Mouse (Mus musculus) heart, postnatal 25 days (tissue): ENCODE data around the gene Arl2. TPM values are rescaled to one million over a fixed set of nuclear protein-coding genes. Genes with fewer than 3 reads are reported as not detected.
"Not testable (repeated sequence)": the region's sequence is repeated elsewhere in the genome, so short reads cannot be mapped to it uniquely, and the experiment has no call there.

Source experiments
- DNase-seq: peaks from one replicate; pipeline ENCODE4 v3.0.0; 2022; ENCODE audit warnings: low spot score
- intact Hi-C: fragments of 180-260 bp; cut with DNase I; formaldehyde crosslinking; loops from one replicate; pipeline ENCODE4 v1.15.1; 2025
- total RNA-seq, 2 experiments: library from RNA; stranded (reverse); gene quantifications; 2 replicates each; pipeline ENCODE4 v1.2.3; 2021

Gene Arl2
- 10 to 100 TPM; 54.4 to 58.4 TPM for total RNA-seq

DNA sequence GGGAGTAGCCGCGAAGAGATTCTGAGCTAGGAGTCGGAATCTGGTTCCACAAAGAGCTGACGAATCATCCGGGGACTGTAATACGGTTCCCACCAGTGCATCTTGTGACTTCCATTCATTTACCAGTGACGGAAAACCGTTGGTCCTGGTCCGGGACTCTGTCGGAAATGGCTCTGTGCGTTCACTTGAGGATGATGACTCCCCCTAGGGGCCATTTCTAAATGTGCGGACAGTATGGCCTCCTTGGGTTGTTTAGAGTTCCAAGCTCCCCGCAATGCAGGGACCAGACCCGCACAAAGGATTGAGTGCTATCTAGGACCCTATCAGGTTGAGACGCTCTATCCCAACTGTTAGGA is at the start of gene Arl2:
Arl2 (minus strand) TSS at position 155 of the 356 bp plus-strand sequence.
- intact Hi-C loops = loop anchor here (5.0 kb wide), 1 partner anchor 96 kb away; the partner anchor contains the start of gene Ppp2r5b
- DNase-seq = peak; percentile 26

DNA sequence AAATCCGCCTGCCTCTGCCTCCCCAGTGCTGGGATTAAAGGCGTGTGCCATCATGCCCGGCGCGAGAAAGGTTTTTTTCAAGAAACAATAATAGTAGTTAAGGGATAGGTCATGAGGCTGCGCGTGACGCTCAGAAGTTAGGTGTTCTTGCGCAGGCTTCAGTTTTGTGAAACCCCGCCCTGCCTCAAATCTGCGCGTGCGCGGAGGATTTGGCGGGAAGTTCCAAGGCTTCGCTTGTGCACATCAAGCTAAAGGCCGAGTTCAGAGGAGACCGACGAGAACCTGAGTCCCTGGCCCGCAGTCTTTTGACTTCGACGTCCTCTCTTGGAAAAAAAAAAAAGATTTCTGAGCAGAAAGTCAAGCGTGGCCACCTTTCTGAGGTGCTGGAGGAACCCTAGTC is 42.8 kb upstream of the Arl2 start, which contains the start of gene Majin:
Majin (plus strand) TSS at position 258 of the 400 bp plus-strand sequence.
- DNase-seq = no peak
- intact Hi-C loops = no loop called here

DNA sequence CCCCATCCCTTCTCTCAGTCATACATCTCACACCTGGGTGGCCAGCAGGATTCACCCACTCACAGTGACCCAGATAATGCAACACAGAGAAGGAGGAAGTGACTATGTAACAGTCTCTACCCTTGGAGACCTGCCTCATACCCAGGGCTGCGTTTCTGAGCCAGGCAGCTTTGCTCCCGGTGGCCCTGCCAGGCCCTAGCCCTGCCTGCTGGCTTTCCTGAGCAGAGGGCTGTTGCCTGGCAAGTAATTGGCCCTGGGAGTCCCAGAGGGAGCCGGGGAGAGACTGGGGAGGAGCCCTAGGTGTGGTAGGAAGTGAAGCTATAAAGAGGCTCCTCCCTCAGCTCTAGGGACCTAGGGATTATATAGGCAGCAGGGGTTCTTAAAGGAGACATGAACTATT is 41.2 kb upstream of the Arl2 start:
- DNase-seq = no peak
- intact Hi-C loops = no loop called here

DNA sequence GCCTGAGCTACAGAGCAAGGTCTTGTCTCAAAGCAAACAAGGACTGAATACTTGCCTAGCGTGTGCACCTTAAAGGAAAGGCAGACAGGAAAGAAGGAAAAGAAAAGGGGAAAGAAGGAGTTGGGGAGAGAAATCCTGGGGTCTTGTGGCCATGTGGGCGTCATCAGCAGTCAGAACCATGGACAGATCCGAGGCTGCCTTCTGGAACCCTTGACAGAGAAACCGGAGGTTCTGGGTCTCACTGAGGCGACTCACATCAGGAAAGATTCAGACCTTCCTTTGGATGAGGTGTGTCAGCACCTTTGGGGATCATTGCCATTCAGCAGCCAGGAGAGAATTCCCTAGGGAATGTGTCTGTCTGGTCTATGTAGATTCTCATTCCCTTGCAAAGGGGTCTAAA is 40.3 kb upstream of the Arl2 start:
- DNase-seq = no peak
- intact Hi-C loops = no loop called here

DNA sequence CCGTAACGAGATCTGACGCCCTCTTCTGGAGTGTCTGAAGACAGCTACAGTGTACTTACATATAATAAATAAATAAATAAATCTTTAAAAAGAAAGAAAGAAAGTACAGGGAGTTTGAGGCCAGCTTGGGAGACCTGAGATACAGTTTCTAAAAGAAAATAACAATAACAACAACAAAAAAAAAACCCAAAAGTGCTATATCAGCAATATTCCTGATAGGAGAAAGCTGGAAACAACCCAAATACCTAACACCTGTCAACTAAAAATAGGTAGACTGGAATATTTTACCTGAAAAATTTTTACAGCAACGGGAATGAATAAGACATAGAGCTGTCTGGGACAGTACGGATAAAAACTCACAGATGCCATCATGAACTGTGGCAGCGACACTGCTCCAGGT is 37.4 kb upstream of the Arl2 start:
- no peak for DNase-seq
- intact Hi-C loops = no loop called here

DNA sequence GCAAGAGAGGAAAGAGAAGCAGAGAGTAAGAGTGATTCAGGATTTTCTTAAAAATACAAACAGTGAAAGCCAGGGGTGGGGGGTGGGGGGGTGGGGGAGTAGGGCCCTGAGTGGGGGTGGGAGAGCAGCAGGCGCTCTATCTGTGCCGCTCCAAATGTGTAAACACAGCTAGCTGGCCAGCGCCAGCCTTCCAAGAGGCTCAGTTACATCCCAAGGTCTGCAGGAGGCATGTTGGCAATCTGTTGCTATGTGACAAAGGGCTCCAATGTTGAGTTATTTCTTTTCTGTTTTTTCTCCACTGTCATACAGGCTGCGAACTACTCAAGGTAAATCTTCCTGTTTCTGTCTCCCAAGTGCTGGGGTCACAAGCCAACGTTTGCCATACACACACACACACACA is 33.4 kb upstream of the Arl2 start:
- intact Hi-C loops = no loop called here
- no peak for DNase-seq

DNA sequence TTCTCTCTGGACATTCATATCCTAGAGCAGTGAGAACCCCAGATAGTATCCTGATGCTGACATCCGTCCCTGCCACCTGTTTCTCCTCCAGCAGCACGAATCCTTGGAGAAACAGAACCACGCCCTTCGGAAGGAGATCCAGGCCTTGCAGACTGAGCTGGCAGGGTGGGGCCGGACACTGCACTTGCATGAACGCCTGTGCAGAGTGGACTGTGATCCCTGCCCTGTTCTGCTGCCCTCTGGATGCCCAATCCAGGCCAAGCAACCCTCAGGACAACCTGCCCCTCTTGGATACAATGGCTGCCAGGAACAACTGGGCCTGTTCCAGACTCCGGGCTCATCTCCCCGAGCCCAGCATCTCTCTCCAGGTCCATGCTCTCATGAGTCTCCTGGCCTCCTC is 29.9 kb upstream of the Arl2 start:
- no peak for DNase-seq
- intact Hi-C loops = no loop called here

DNA sequence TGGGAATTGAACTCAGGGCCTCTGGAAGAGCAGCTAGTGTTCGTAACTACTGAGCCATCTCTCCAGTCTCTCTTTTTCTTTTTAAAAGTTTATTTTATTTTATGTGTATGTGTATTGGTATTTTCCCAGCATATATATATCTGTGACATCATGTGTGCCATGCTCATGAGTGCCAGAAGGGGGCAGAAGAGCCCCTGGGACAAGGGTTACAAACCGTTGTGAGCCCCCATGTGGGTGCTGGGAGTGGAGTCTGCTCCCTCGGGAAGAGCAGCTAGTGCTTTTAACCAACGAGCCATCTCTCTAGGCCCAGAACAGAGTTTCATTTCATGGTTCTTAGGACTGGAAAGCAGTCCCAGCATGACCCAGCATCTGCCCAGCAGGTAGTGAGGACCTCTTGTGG is 25.4 kb upstream of the Arl2 start:
- no peak for DNase-seq
- intact Hi-C loops = no loop called here

DNA sequence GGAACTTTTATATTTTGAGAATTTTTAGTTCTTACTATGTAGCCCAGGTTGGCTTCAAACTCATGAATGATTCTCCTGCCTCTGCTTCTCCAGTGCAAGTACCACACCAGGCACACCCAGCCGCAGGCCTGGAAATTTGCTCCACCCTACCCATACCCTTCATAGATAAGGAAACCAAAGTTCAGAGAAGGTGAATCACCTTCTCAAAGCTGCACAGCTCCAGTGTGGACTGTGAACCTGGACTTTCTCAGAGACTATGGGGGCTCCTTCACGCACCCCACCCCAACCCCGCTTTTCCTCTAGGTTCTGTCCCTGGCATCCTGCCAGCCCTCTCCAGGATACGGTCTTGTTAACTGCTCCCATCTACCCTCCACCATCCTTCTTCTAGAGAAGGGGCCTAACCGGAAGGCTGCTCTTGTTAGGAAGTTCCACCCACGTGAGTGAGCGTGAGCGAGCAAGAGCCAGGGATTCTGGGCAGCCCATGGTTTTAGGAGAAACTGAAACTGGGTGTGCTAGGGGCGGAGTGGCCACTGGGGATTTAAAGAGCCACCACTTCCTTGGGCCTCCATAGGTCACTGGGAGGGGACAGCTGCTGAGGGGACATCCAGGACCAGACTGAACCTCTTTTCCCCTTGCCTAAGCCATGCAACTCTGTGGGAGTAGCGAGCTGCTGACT is 22.7 kb upstream of the Arl2 start:
- DNase-seq = peak; percentile 14
- intact Hi-C loops = no loop called here

DNA sequence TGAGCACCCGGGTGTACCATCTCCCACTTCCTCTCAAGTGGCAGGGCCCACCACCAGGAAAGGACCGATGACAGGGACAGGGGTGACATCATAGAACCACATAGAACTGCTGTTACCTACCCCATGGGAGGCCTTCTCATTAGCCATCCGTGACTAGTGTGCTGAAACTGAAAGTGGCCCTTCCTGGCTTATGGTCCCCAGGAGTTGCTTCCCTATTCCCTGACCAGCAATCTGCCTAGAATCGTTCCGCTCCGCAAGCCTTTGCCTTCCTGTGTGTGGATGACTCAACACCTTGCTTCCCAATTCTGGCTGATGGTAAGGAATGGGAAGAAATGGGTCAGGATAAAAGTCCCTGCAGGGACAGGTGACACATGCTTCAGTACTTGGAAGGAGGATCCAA is 15.9 kb upstream of the Arl2 start:
- DNase-seq = no peak
- intact Hi-C loops = no loop called here

DNA sequence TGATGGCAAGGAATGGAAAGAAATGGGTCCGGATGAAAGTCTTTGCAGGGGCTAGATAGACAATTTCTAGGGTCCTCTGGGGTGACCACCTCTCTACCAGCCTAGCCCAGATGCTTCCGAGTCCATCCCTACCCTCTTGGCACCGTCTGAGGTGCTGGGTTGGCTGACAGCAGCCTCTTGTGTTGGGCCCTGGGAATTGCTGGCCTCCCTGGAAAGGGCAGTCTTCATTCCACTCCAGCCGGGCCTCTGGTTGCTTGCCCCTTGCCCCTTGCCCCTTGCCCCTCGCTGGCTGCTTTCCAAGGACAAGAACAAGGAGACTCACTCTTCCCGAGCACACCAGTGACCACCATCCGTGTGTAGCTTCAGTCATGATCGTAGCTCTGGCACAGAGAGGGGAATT is 15.0 kb upstream of the Arl2 start:
- DNase-seq = no peak
- intact Hi-C loops = no loop called here

DNA sequence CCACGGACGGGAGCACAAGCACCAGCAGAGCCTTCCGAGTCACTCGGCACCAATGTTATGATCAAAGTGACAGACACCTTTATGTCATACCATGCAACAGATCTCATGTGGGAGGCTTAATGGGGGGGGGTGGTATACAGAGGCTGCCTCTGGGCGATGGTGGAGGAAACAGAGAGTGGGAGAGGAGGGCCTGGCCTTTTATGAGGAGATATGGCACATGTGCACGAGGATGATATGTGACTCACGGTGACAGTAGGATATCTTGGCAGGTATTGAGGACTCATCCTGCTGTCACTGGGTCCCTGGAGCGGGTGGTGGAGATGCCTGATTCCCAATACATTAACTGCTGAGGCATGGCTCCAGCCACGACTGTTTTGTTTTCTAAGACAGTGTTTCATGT is 13.8 kb upstream of the Arl2 start:
- intact Hi-C loops = no loop called here
- no peak for DNase-seq

DNA sequence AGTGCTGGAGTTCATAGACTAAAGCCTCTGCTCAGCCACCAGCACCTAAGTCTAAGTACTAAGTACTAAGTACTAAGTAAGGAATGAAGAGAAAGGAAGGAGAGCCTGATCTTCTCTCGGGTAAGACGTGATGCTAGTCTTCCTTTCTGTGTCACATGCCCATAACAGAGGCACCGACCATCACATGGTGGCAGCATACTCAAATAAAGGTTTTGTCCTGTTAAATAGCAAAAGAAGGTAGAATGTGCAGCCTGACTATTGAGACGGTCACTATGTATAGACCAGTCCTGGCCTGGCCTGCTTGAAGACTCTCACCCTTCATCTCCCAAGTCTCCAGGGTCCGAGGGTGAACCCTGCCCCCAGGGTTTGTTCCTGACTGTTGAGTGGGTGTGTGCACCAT is 3.5 kb upstream of the Arl2 start:
- intact Hi-C loops = loop anchor here (5.0 kb wide), 1 partner anchor 92 kb away; the partner anchor contains the start of gene Ppp2r5b
- no peak for DNase-seq

DNA sequence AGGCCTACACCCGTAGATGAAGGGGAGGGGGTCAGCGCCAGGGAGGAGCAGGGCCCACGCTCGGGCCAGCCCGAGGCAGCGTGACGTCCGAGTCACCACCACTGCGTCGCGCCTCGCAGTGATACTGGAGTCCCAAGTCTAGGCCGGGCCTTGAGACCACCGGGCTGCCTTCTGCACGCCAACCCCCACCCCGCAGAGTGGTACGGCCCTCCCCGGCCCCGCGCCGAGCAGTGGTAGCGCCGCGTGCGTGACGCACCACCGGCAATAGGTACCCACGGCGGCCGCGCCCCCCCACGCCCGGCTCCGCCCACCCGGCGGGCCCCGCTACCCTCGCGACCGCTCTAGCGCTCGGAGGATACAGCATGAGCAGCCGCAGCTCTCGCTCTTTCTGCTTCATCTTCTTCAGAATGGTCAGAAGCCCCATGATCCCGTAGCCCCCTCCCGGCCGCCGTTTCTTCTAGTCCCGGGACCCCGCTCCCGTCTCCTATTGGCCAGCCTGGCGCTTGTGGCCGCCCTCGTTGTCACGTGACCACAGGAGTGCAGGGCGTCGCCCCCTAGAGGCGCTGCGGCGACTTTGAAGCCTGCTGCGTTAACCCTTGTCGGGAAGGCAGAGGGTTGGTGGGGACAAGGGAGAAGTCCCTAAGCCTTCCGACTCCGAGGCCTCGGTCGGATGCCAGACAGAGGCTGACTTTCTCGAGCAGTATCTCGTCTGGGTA is 512 bp downstream of the Arl2 start, which contains the start of gene Batf2:
Batf2 (plus strand) TSS at position 306 of the 716 bp plus-strand sequence.
- intact Hi-C loops = loop anchor here (5.0 kb wide), 1 partner anchor 96 kb away; the partner anchor contains the start of gene Ppp2r5b
- DNase-seq = peak; percentile 83

DNA sequence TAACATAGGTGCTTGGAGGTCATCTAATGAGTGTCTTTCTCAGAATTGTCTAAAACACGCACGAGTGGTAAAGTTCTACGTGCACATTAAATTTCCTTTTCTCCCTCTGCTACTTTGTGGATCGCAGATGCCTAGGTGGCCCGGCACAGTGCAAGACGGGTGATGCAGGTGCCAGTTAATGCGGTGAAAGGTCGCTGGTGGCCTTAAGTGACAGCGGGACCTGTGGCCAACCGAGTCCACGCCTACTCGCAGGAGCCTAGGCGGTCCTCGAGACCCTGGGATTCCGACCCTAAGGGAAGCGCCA is 1.0 kb downstream of the Arl2 start:
- intact Hi-C loops = loop anchor here (5.0 kb wide), 1 partner anchor 97 kb away; the partner anchor contains the start of gene Ppp2r5b
- DNase-seq = no peak

DNA sequence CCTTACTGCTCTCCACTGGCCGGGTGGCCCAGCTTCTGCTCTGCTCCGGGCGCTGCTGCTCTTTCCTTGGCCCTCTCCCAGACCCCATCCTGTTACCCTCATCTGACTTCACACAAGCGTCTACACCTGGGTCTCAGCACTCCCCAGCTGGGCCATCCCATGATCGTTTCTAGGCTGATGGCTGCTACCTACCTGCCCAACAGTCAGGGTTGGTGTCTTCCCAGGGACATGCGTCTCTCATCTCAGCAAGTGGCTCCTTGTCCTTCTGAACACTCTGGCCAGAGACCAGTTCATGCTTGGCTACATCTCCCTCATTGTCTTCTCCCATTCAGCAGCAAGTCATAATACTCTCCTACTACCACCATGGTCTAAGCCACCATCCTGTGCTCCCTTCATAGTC is 1.6 kb downstream of the Arl2 start:
- DNase-seq = no peak
- intact Hi-C loops = loop anchor here (5.0 kb wide), 1 partner anchor 98 kb away; the partner anchor contains the start of gene Ppp2r5b

DNA sequence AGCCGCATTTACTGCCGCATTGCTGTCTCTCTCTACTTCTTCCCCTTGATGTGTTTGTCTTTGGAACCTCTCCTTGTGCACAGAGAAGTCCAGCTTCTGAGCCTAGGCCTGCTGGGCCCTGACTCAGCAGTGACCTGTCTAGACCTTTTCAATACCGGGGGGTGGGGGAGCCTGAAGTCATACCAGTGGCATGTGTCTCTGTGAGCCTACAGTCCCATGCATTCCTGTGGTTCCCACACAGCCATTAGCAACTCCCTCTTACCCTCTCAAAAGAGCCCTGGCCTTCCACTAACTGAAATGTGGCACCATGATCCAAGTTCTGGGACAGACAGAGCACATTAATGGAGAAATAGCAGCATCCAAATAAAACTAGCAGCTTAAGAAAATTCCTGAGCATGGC is 5.0 kb downstream of the Arl2 start:
- intact Hi-C loops = no loop called here
- no peak for DNase-seq

DNA sequence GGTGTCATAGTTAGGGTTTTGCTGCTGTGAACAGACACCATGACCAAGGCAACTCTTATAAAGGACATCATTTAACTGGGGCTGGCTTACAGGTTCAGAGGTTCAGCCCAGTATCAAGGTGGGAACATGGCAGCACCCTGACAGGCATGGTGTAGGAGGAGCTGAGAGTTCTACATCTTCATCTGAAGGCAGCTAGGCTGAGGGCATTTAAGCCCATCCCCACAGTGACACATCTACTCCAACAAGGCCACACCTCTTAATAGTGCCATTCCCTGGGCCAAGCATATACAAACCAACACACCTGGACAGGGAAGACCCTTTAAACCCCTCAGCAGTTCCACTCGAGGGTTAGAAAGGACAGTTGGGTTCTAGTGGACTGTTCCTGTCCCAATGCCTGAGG is 8.2 kb downstream of the Arl2 start:
- intact Hi-C loops, DNase-seq: not testable (repeated sequence)

DNA sequence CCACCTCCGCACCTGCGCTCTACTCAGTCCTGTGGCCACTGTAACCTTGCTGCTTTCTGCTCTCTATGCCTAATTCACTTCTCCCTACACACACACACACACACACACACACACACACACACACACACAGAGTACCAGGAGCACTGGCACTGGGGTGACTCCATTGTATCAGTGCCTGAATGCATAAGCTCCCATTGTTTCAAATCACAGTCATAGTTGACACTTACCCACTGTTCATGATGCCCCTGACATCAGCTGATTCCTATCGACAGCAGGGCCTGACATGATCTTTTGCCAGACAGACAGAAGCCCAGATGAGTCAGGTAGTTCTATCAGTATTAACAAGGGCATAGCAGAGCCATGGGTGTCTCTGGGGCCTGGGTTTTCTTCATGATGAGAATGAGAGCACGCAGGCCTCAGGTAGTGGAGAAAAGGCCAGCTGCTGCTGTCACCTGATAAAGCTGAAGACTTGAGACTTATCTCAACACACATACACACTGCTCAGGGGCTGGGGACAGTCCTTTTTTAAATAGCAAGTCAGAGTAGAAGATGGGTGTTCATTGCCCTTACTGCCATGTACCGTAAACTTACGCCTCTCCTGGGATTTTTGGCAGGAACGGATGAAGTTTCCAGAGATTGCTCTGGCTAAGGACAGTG is 9.0 kb downstream of the Arl2 start:
- no peak for DNase-seq
- intact Hi-C loops = no loop called here

DNA sequence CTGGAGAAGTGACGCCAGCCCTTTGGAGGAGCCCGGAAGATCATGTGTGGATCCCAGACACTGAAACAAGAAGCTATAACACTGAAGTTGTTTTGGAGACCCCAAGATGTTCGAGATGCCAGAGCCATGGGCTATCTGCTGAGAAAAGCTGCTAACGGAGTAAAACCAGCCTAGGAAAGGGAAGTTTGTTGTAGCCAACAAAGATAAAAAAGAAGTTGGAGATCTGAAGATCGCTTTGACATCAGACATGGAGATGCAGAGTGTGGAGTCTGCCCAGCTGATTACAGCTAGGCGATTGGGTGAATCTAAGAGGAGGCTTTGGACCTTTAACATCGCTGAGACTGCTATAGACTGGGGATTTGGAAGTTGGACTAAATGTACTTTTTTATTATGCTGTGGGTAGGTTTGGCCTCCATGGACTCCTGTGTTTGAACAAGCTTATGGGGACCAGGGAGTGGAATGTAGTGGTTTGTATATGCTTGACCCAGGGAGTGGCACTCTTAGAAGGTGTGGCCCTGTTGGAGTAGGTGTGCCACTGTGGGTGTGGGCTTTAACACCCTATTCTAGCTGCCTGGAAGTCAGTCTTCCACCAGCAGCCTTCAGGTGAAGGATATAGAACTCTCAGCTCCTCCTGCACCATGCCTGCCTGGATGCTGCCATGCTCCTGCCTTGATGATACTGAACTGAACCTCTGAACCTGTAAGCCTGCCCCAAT is 10.8 kb downstream of the Arl2 start:
- DNase-seq, intact Hi-C loops: not testable (repeated sequence)
